Mouse (Mus musculus) hindbrain, embryonic 16.5 days (tissue): ENCODE measurements around the gene Adrm1. TPM values are rescaled to one million over a fixed set of nuclear protein-coding genes. Genes with fewer than 3 reads are reported as not detected.

Experiments
- ATAC-seq: fragments of 200-750 bp; cut with Nextera tagmentation; 2 replicates; pipeline ENCODE4 v1.8.0; 2017; ENCODE audit warnings: moderate TSS enrichment, moderate library complexity
- H3K27ac ChIP-seq: fragments of 300-500 bp; sonication (generic); 2 replicates; pipeline ENCODE4 v1.5.1; 2014; ENCODE audit warnings: low read depth, mild to moderate bottlenecking, control low read depth, low read length, moderate library complexity
- H3K27me3 ChIP-seq: fragments of 300-500 bp; sonication (generic); replicated peaks from 2 replicates; pipeline ENCODE4 v1.6.1; 2014; ENCODE audit warnings: low read length; ENCODE audit not compliant: control insufficient read depth, insufficient read depth
- H3K36me3 ChIP-seq: fragments of 300-500 bp; sonication (generic); 2 replicates; pipeline ENCODE4 v1.6.1; 2014; ENCODE audit warnings: mild to moderate bottlenecking, low read length, moderate library complexity, mixed read lengths; ENCODE audit not compliant: control insufficient read depth, insufficient read depth
- H3K4me1 ChIP-seq: fragments of 300-500 bp; sonication (generic); 2 replicates; pipeline ENCODE4 v1.6.1; 2014; ENCODE audit warnings: low read depth, low read length; ENCODE audit not compliant: control insufficient read depth, insufficient read depth
- H3K4me2 ChIP-seq: fragments of 300-500 bp; sonication (generic); 2 replicates; pipeline ENCODE4 v1.6.1; 2014; ENCODE audit warnings: mild to moderate bottlenecking, low read length, control low read depth, moderate library complexity
- H3K4me3 ChIP-seq: fragments of 300-500 bp; sonication (generic); 2 replicates; pipeline ENCODE4 v1.5.1; 2014; ENCODE audit warnings: mild to moderate bottlenecking, low read length, control low read depth, moderate library complexity
- H3K9ac ChIP-seq: fragments of 300-500 bp; sonication (generic); 2 replicates; pipeline ENCODE4 v1.6.1; 2014; ENCODE audit warnings: low read depth, mild to moderate bottlenecking, control low read depth, low read length, moderate library complexity
- H3K9me3 ChIP-seq: fragments of 300-500 bp; sonication (generic); 2 replicates; pipeline ENCODE4 v1.6.1; 2014; ENCODE audit warnings: mild to moderate bottlenecking, low read length, moderate library complexity; ENCODE audit not compliant: control insufficient read depth
- WGBS: fragments of 180-500 bp; shearing (Covaris S2); extraction: QIAGEN DNeasy Blood & Tissue Kit; methylation state at CpG from one replicate; pipeline ENCODE4 v1.1.7; 2014; 5-methylcytosine and 5-hydroxymethylcytosine counted together
- polyA plus RNA-seq: library from polyadenylated mRNA; unstranded; fragments of >200 nt; fragmentation: Nextera tagmentation; extraction: Ambion mirVana; gene quantifications from 2 replicates; pipeline ENCODE4 v1.2.1, GENCODE M21; 2015

Gene Adrm1
- polyA plus RNA-seq, 1 experiment from 2014 or later, result 193 TPM

DNA sequence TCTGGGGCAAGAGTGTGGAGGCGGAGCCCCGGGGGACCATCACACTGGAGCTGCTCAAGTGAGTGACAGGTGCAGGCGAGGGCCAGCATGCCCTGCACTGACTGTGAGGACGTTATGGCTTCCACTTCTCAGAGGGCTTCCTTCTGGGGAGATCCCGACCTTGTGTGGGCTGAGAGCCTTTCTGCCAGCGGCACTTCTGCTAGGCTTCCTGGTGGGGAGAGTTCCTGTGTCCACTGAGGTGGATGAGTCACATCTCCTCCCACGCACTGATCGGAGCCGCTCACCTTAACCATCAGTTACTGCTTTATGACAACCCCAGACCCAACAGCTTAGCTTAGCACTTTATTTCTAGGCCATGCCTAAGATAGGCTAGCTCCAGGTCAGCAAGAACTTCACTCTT, 22.7 kb upstream of the Adrm1 start:
- Histone ChIP-seq H3K4me1 (no peaks in the 10 kb centered on the region), H3K36me3 (peaks cover 38% of the 10 kb centered on the region), H3K4me3 (no peak overlapping the region), H3K27me3 (no peaks in the 10 kb centered on the region), H3K9me3 (no peaks in the 10 kb centered on the region), H3K9ac (no peak overlapping the region), H3K4me2 (no peak overlapping the region), H3K27ac (no peak overlapping the region)
- WGBS, result 90% methylated on average over 9 of the region's 9 CpGs
- no peak for ATAC-seq

DNA sequence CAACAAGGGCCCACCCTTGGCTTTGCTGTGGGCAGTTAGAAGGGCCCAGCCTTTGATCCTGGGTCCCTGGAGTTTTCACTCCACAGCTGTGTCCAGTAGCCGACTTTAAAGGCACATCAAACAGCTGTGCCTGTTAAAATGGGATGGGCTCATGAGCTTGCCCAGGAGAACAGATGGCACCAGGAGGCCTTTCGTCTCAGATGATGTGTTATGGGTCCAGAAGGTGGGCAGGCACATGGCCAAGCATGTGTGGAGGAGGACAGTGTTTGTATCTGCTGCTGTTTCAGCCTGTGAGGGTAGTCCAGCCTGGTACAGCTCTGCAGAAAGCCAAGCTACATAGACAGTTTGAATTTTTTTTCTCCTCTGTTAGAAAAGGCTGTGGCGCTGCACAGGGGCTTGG, 16.5 kb upstream of the Adrm1 start:
- no peaks in the 10 kb centered on the region for H3K9me3 ChIP-seq
- no peak overlapping the region for H3K9ac ChIP-seq
- H3K36me3 ChIP-seq, result peaks cover 31% of the 10 kb centered on the region
- H3K27ac ChIP-seq, result no peak overlapping the region
- no peak overlapping the region for H3K4me2 ChIP-seq
- 74% methylated on average over 3 of the region's 3 CpGs for WGBS
- ATAC-seq, result no peak
- no peak overlapping the region for H3K4me3 ChIP-seq
- H3K4me1 ChIP-seq, result no peaks in the 10 kb centered on the region
- H3K27me3 ChIP-seq, result no peaks in the 10 kb centered on the region

DNA sequence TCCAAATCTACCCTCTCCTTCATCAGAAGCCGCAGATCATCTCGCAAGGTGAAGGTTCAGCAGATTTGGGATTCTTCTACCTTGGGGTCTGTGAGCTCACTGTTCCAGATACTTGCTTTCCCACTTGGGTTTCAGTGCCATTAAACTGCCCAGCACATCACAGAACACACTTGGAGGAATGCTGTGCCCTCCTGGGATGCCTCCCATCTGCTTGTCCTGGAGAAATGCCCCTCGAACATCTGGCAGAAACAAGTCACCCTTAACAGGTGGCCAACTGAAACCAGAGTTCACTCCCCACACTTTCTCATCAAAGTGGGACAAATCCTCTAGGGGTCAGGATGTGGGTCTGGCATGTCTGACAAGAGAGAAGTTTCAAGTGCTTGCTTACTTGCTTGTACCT, 12.7 kb upstream of the Adrm1 start:
- H3K4me1 ChIP-seq, result no peaks in the 10 kb centered on the region
- H3K36me3 ChIP-seq, result peaks cover 30% of the 10 kb centered on the region
- H3K4me2 ChIP-seq, result no peak overlapping the region
- H3K9me3 ChIP-seq, result no peaks in the 10 kb centered on the region
- H3K4me3 ChIP-seq, result no peak overlapping the region
- no peaks in the 10 kb centered on the region for H3K27me3 ChIP-seq
- no peak overlapping the region for H3K27ac ChIP-seq
- H3K9ac ChIP-seq, result no peak overlapping the region
- ATAC-seq, result no peak
- WGBS, result 87% methylated on average over 3 of the region's 3 CpGs

DNA sequence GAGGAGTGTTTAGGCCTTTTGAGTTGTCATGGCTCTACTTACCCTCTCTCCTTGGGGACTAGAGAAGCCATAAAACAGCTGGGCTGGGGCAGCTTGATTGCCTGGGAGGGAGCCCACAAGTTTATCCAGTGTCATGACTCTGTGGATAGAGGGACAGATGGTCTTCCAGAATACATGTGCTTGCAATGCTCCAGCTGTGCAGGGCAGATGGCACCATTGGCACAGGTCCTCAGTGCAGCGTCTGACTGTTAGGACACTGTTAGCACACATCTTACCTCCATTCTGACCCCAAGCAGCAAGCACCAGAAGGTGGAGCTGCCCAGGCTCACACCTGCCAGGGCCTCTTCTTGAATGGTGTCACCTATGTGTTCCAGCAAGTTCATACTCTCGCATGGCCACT, 5.4 kb upstream of the Adrm1 start:
- Histone ChIP-seq H3K27ac (no peak overlapping the region), H3K9me3 (no peaks in the 10 kb centered on the region), H3K4me1 (no peaks in the 10 kb centered on the region; the same call in 1 of the 2 replicates), H3K9ac (no peak overlapping the region), H3K36me3 (peaks cover 10% of the 10 kb centered on the region), H3K27me3 (no peaks in the 10 kb centered on the region), H3K4me2 (no peak overlapping the region), H3K4me3 (no peak overlapping the region)
- peak; percentile 44 for ATAC-seq
- WGBS, result 78% methylated on average over 2 of the region's 2 CpGs

DNA sequence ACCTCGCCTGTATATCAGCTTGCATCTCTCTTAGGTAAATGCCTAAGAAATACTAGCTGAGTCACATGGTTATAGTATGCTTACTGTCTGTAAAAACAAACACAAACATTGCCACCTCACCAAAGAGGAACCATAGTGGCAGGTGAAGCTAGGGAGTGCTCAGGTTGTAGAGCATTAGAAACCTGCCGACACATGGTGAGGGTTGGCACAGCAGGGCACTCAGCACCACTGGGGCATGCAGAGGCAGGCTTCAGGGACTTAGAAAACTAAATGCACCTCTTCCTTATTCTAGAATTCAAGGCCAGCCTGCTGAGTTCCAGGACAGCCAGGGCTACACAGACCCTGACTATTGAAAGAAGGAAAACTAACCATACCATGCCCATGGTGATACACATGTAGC, 4.4 kb upstream of the Adrm1 start:
- Histone ChIP-seq H3K9ac (no peak overlapping the region), H3K27ac (no peak overlapping the region), H3K4me1 (no peaks in the 10 kb centered on the region; the same call in 1 of the 2 replicates), H3K9me3 (no peaks in the 10 kb centered on the region), H3K4me3 (no peak overlapping the region), H3K36me3 (peaks cover 5% of the 10 kb centered on the region), H3K4me2 (no peak overlapping the region), H3K27me3 (no peaks in the 10 kb centered on the region)
- ATAC-seq, result no peak
- 77% methylated on average over 2 of the region's 2 CpGs for WGBS

DNA sequence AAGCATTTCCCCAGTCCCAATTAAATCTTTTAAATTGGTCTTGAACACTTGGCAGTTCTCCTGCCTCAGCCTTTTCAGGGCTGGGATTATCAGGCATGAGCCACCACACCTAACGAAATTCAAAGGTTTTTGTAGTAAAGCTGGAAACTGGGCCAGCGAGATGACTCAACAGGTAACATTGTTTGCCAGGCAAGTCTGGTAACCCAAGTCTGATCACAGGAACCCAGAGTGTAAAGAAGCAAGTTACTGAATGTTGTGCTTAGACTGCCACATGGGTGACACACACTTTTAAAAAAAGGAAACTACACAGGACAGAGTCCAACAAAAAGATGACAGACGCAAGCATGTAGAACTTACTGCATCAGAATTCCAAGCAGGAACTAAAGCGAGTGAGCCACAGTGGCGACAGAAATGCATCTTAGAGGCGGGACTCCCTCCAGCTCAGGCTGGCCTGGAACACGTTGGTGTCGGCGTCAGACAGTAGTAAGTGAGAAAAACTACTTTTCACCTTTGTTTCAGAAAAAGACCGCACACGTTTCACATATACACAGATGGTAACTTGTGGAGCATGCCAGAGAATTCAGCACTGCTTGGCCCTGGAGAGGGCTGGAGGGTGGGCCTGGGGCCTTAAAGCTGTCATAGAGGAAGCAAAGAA, 1.0 kb upstream of the Adrm1 start:
- peak overlapping the region; percentile 98 for H3K9ac ChIP-seq
- no peak for ATAC-seq
- no peak overlapping the region for H3K4me3 ChIP-seq
- 88% methylated on average over 11 of the region's 11 CpGs for WGBS
- H3K27ac ChIP-seq, result no peak overlapping the region
- H3K27me3 ChIP-seq, result no peaks in the 10 kb centered on the region
- H3K4me1 ChIP-seq, result peaks cover 15% of the 10 kb centered on the region
- H3K4me2 ChIP-seq, result peak overlapping the region; percentile 76; the same call in 1 of the 2 replicates
- H3K36me3 ChIP-seq, result peaks cover 11% of the 10 kb centered on the region
- no peaks in the 10 kb centered on the region for H3K9me3 ChIP-seq

DNA sequence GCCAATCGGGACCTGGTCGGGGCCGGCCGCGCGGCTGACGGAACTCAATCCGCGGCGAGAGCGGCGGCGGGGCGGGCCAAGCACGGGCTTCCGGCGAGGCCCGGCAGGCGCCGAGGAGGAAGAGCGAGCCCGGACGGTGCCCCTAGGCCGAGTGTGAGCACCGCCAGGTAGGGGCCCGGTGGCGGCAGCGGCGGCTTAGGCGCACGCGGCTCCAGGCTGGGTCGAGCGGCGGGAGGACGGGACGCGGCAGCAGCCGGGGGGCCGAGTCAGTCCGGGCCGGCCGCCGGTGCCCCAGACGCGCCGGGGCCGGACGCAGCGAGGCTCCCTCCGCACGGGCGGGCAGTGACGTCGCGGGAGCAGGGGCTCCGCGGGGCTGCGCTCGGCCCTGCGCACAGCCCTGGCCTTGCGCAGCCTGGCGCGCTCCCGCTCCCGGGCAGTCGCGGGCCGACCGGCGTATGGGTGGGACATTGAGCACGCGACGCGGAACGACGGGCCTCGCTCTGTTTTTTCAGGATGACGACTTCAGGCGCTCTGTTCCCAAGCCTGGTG, 311 bp downstream of the Adrm1 start:
- H3K4me1 ChIP-seq, result peaks cover 15% of the 10 kb centered on the region
- peak overlapping the region; percentile 90 for H3K27ac ChIP-seq
- peak overlapping the region; percentile 98 for H3K9ac ChIP-seq
- peak overlapping the region; percentile 100 for H3K4me2 ChIP-seq
- H3K36me3 ChIP-seq, result peaks cover 20% of the 10 kb centered on the region
- H3K4me3 ChIP-seq, result peak overlapping the region; percentile 85
- under 1% methylated on average over 63 of the region's 80 CpGs for WGBS
- ATAC-seq, result peak; percentile 58
- H3K27me3 ChIP-seq, result no peaks in the 10 kb centered on the region
- H3K9me3 ChIP-seq, result no peaks in the 10 kb centered on the region

DNA sequence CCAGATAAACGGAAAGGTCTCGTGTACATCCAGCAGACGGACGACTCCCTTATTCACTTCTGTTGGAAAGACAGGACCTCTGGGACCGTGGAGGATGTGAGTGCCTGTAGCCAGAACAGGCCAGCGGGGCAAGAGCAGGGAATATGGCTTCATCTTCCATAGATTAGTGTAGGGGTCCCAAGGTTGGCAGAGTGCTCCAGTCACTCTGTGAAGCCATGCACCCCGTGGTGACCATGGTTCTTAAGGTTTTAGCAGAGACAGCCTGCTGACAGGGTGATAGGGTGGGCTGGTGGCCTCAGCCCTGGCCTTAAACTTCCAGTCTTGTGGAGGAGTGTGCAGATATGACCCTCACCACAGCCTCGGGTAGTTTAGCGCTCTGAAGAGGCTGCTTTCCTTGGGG, 867 bp downstream of the Adrm1 start:
- WGBS, result 4% methylated on average over 7 of the region's 9 CpGs
- no peak for ATAC-seq
- Histone ChIP-seq H3K4me2 (peak overlapping the region; percentile 100), H3K9me3 (no peaks in the 10 kb centered on the region), H3K9ac (peak overlapping the region; percentile 98), H3K27me3 (no peaks in the 10 kb centered on the region), H3K36me3 (peaks cover 24% of the 10 kb centered on the region), H3K4me3 (peak overlapping the region; percentile 85), H3K4me1 (peaks cover 15% of the 10 kb centered on the region), H3K27ac (no peak overlapping the region; the same call in 1 of the 2 replicates)

DNA sequence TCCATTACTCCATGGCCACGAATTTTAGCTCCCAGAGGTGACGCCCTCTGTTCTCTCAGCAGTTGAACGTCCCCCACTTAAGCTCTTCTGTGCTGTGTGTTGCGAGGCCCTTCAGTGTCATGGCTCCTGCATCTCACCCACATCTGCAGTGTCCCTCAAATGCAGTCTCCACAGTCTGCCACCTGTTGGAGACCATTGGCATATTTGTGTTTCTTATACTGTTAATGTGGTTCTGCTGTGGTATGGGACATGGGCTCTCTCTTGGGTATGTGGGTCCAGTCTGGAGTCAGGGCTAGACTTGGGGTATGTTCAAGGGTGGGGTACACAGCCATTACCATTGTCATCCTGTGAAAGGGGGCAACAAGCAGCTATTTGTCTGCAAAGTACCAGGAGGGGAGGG, 1.9 kb downstream of the Adrm1 start:
- Histone ChIP-seq H3K9me3 (no peaks in the 10 kb centered on the region), H3K4me2 (peak overlapping the region; percentile 100), H3K36me3 (peaks cover 34% of the 10 kb centered on the region), H3K9ac (no peak overlapping the region), H3K27me3 (no peaks in the 10 kb centered on the region), H3K4me1 (peaks cover 15% of the 10 kb centered on the region), H3K4me3 (no peak overlapping the region), H3K27ac (no peak overlapping the region)
- no peak for ATAC-seq
- WGBS, result 78% methylated on average over 4 of the region's 4 CpGs
